Mouse (Mus musculus) erythroid progenitor cell, adult 5-6 weeks (primary cell): ENCODE measurements around the gene Rtf1. TPM values are rescaled to one million over a fixed set of nuclear protein-coding genes. Genes with fewer than 3 reads are reported as not detected.

Source experiments
- ATAC-seq: replicated peaks from 2 replicates; pipeline ENCODE4 v1.8.0; 2016; ENCODE audit warnings: moderate number of reproducible peaks, mild to moderate bottlenecking, moderate TSS enrichment, inconsistent platforms; ENCODE audit not compliant: poor library complexity, low FRiP score, severe bottlenecking
- total RNA-seq, 2 experiments: library from RNA; stranded (forward) in 1 of 2; stranded (reverse) in 1 of 2; fragments of 150-400 nt in 1 of 2; fragments of 186-747, 209-891 nt in 1 of 2; gene quantifications; 2 replicates each; pipeline versions ENCODE4 v1.2.3 to v1.2.4; 2015 to 2017; ENCODE audit warnings: low replicate concordance in 2 of 2

The Rtf1 gene
- total RNA-seq, 2 experiments from 2014 or later: 23.8 to 42.3 TPM

- ATAC-seq: no peak
Measured at GRCm38 (mm10) chr2:119762276-119762675, 87.4 kb downstream of the Rtf1 start.

- no peak for ATAC-seq
Measured at GRCm38 (mm10) chr2:119763924-119764323, 89.1 kb downstream of the Rtf1 start.

- no peak for ATAC-seq
Measured at GRCm38 (mm10) chr2:119767246-119767645, 92.4 kb downstream of the Rtf1 start.

Other genes starting within 250 kb of the Rtf1 start
- gene Ino80, start 197.4 kb upstream of the Rtf1 start, total RNA-seq (2015; ENCODE audit: low replicate concordance): 10.9 and 11.9 TPM in 2 replicates
- 10.0 and 11.1 TPM in 2 replicates for gene Ino80, start 197.4 kb upstream of the Rtf1 start, total RNA-seq (2017; ENCODE audit: low replicate concordance)
- gene Exd1, start 127.4 kb upstream of the Rtf1 start, total RNA-seq (2015; ENCODE audit: low replicate concordance): not detected in 2 replicates
- 0.90 TPM in 1 of 2 replicates, not detected in the other for gene Exd1, start 127.4 kb upstream of the Rtf1 start, total RNA-seq (2017; ENCODE audit: low replicate concordance)
- gene Chp1, start 127.4 kb upstream of the Rtf1 start, total RNA-seq (2015; ENCODE audit: low replicate concordance): 76.7 and 89.7 TPM in 2 replicates
- gene Chp1, start 127.4 kb upstream of the Rtf1 start, total RNA-seq (2017; ENCODE audit: low replicate concordance): 53.0 and 61.0 TPM in 2 replicates
- 358 and 360 TPM in 2 replicates for gene Nusap1, start 56.8 kb upstream of the Rtf1 start, total RNA-seq (2015; ENCODE audit: low replicate concordance)
- 406 and 409 TPM in 2 replicates for gene Nusap1, start 56.8 kb upstream of the Rtf1 start, total RNA-seq (2017; ENCODE audit: low replicate concordance)
- 68.1 and 71.7 TPM in 2 replicates for gene Oip5, start 56.6 kb upstream of the Rtf1 start, total RNA-seq (2015; ENCODE audit: low replicate concordance)
- 32.5 and 94.3 TPM in 2 replicates for gene Oip5, start 56.6 kb upstream of the Rtf1 start, total RNA-seq (2017; ENCODE audit: low replicate concordance)
- gene Ndufaf1, start 12.2 kb upstream of the Rtf1 start, total RNA-seq (2015; ENCODE audit: low replicate concordance): 8.4 and 9.0 TPM in 2 replicates
- gene Ndufaf1, start 12.2 kb upstream of the Rtf1 start, total RNA-seq (2017; ENCODE audit: low replicate concordance): 5.4 and 6.2 TPM in 2 replicates
- gene Itpka, start 67.3 kb downstream of the Rtf1 start, total RNA-seq (2015; ENCODE audit: low replicate concordance): not detected in 2 replicates
- gene Itpka, start 67.3 kb downstream of the Rtf1 start, total RNA-seq (2017; ENCODE audit: low replicate concordance): not detected in 2 replicates
- not detected in 2 replicates for gene Ltk, start 85.4 kb downstream of the Rtf1 start, total RNA-seq (2015; ENCODE audit: low replicate concordance)
- not detected in 2 replicates for gene Ltk, start 85.4 kb downstream of the Rtf1 start, total RNA-seq (2017; ENCODE audit: low replicate concordance)
- 0.42 and 2.2 TPM in 2 replicates for gene Rpap1, start 112.5 kb downstream of the Rtf1 start, total RNA-seq (2015; ENCODE audit: low replicate concordance)
- 2.8 and 3.2 TPM in 2 replicates for gene Rpap1, start 112.5 kb downstream of the Rtf1 start, total RNA-seq (2017; ENCODE audit: low replicate concordance)
- not detected in 2 replicates for gene Tyro3, start 122.7 kb downstream of the Rtf1 start, total RNA-seq (2015; ENCODE audit: low replicate concordance)
- not detected in 2 replicates for gene Tyro3, start 122.7 kb downstream of the Rtf1 start, total RNA-seq (2017; ENCODE audit: low replicate concordance)
- gene Mga, start 222.2 kb downstream of the Rtf1 start, total RNA-seq (2015; ENCODE audit: low replicate concordance): 8.3 and 10.5 TPM in 2 replicates
- 12.2 and 20.9 TPM in 2 replicates for gene Mga, start 222.2 kb downstream of the Rtf1 start, total RNA-seq (2017; ENCODE audit: low replicate concordance)